Mouse (Mus musculus) limb, embryonic 15.5 days (tissue): Measurements from ENCODE around the gene Rsrp1. TPM values are rescaled to one million over a fixed set of nuclear protein-coding genes. Genes with fewer than 3 reads are reported as not detected.

Experiments
- polyA plus RNA-seq: library from polyadenylated mRNA; unstranded; fragments of >200 nt; fragmentation: Nextera tagmentation; extraction: Ambion mirVana; gene quantifications from 2 replicates; pipeline ENCODE4 v1.2.1, GENCODE M21; 2015

Gene Rsrp1
- polyA plus RNA-seq, 1 experiment from 2014 or later, result 496 TPM

Other genes with a start within 250 kb of the Rsrp1 start
- 4.7 and 5.6 TPM in 2 replicates for gene Man1c1, start 219.3 kb upstream of the Rsrp1 start, polyA plus RNA-seq
- 31.8 and 33.9 TPM in 2 replicates for gene Ldlrap1, start 155.6 kb upstream of the Rsrp1 start, polyA plus RNA-seq
- 39.1 and 44.7 TPM in 2 replicates for gene Maco1, start 70.2 kb upstream of the Rsrp1 start, polyA plus RNA-seq
- gene Rhd, start 59.1 kb upstream of the Rsrp1 start, polyA plus RNA-seq, result 2.7 and 4.0 TPM in 2 replicates
- gene Tmem50a, start 8.6 kb upstream of the Rsrp1 start, polyA plus RNA-seq, result 193 and 203 TPM in 2 replicates
- 76.6 and 80.6 TPM in 2 replicates for gene Syf2, start 7.3 kb downstream of the Rsrp1 start, polyA plus RNA-seq
- gene Runx3, start 197.1 kb downstream of the Rsrp1 start, polyA plus RNA-seq, result 4.4 and 4.6 TPM in 2 replicates